Mouse (Mus musculus): Measurements from ENCODE around the gene Ciao1. TPM values are rescaled to one million over a fixed set of nuclear protein-coding genes. Genes with fewer than 3 reads are reported as not detected.
A peak's percentile ranks its signal among the peaks of the same experiment; 100 is the strongest.
"Not testable (repeated sequence)": the region's sequence is repeated elsewhere in the genome, so short reads cannot be mapped to it uniquely, and the experiment has no call there.

Gene Ciao1
- total RNA-seq (2021) = 10 to 100 TPM; 51.0 to 55.1 TPM
- long read RNA-seq, experiment 1, transcript Ciao1-201 (7 exons, 3,075 nt) = major isoform, 19 of 26 reads
- long read RNA-seq, experiment 1, partial matches to known transcripts = 2 of 26 reads
- long read RNA-seq, experiment 1, other reads (novel, unspliced or antisense) = 5 of 26 reads
- long read RNA-seq, experiment 2, transcript Ciao1-201 (7 exons, 3,075 nt) = major isoform, 14 of 17 reads
- long read RNA-seq, experiment 2, partial matches to known transcripts = 0 of 17 reads
- long read RNA-seq, experiment 2, other reads (novel, unspliced or antisense) = 2 of 17 reads

DNA sequence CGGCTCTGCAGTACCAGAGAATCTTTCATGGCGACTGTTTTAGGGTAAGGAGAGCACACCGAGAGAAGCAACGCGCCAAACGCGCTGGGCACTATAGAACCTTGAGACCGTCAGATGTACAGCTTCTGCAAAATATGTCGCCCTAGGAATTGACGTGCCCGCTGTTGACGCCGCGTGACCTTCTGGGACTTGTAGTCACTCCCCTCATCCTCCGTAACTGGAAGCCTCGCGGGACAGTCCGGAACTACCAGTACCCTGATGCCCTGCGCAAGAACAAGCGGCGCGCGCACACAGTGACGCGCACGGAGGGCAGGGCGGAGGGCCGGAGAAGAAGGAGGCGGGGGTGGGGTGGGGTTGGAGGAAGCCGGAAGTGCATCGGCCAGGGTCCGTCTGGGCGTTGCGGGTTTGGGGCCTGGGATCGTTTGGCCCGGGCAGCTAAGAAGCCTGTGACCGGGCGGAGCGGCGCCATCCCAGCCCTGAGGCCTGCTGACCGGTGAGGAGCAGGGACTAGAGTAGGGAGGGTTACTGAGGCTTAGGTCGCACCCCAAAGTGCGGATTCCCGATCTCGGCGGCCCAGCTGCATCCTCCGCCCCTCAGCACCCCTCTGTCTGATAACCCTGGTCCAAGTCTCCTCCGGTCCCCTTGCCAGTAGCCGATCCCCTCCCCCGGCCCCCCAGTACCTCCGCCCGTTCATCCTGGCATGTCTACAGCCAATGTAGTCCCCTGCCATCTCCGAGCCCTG, at the start of gene Ciao1, which contains the start of gene Tmem127:
Gene Ciao1 (minus strand): TSS at position 225 of the 742 bp plus-strand sequence.
Gene Tmem127 (plus strand): TSS at position 317 of the 742 bp plus-strand sequence.
- DNase-seq (ENCODE audit: low spot score) = peak; percentile 98

DNA sequence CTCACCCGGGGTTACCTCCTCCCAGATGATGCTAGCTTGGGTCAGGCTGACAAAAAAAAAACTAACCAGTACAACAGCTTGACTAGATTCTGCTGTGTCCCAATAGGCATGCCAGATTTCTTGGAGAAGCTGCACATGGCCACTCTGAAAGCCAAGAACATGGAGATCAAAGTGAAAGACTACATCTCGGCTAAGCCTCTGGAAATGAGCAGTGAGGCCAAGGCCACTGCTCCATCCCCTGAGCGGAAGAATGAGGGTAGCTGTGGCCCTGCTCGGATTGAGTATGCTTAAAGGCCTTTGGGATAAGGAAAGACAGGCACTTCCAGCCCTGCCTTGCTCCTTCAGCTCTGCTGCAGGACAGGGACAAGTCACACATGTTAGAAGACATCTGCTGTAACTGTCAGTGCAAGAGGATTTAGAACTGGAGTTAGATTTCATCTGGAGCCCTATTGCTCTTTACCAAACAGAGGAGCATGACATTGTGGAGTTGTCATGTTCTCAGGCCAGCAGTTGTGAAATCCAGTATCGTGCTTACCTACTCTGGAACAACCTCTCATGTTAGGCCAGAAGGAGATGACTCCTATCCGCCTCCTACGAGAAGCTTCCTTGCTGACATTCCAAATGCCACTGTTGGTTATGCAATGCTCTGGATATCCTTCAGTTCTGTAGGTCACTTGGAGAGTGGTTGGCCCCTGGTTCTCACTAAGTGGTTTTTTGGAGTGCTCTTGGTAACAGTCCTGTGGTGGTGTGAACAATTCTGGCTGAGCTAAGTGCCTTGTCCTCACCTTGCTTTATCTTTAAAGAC, 49.6 kb upstream of the Ciao1 start:
- DNase-seq (ENCODE audit: low spot score) = peak; percentile 80

DNA sequence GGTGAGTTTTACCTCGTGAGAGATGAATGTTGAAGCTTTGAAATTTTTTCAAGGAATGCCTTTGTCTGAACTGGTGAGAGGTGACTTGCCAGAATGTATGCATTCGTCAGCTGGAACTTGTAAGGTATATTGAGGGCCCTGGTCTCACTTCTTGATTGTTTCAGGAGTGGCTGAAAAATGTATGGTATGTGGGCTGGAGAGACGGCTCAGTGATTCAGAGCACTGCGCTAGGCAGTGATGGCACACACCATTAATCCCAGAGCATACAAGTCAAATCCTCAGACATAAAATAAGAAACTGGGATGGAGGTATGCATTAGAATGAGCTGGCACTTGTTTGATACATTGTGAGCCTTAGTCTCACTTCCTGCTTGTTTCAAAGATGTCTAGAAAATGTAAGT, 44.6 kb upstream of the Ciao1 start:
- no peak for DNase-seq (ENCODE audit: low spot score)

DNA sequence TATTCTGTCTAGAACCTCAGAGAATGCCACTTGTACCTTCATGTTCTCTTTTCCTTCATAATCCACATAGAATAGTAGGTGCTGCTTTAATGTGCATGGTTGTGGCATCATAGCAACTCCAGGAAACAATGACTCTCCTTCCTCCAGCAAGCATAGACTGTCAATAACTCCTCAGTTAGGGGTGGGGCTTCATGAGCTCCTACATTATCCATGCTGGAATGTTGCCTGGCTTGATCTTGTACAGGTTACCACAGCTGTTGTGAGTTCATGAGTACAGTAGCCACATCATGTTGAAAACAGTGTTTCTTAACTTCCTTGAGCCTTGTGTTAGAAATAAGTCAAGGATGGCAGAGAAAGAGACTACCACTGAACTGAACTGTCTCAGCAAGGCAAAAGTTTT, 30.5 kb upstream of the Ciao1 start:
- no peak for DNase-seq (ENCODE audit: low spot score)

DNA sequence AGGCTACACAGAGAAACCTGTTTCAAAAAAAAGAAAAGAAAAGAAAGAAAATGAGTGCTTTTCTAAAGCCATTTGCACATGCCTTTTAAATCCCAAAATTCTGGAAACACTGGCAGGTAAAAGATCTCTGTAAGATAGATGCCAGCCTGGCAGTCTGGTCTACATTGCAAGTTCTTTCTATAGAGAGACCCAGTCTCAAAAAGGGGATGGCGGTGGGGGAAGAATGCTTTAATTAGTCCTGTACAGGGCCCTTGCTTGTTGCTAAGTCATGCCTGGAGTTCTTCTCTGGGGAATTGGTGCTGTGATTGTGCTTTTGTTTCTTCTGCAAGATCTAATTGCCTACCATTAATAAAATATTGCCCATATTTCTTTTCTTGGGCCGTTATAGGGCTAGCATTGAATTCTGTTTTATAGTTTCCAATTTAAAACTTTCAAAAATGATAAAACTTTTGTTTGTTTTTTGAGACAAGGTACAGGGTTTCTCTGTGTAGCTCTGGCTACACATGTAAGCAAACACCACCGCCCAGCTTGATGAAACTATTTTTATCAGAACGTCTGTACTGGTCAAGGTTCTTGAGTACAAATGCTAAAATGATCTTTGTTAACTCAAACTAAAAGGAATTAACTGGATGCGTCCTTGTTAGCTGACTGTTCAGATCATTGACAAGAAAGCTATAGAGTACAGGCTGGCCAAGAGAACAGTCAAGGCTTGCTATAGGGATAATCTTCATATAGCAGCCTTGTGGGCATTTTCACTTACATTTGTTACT, 28.1 kb upstream of the Ciao1 start:
- DNase-seq (ENCODE audit: low spot score) = no peak

DNA sequence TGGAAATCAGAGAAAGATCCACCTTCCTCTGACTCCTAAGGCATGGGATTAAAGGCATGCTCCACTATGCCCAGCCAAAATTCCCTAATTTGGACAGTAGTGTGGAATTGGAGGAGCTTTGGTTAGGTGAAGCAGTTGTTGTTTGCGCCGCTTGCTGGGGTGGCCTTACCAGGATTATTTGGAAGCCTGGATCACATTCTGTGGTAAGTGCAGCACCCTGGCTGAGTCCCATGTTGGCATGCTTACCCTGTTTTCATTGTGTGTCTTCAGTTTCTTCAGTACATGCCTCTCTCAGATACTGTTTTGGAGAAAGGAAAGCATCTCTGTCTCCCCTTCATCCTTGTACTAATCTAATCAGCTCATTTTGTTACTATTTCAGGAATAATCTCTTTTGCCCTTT, 27.0 kb upstream of the Ciao1 start:
- peak; percentile 55 for DNase-seq (ENCODE audit: low spot score)

DNA sequence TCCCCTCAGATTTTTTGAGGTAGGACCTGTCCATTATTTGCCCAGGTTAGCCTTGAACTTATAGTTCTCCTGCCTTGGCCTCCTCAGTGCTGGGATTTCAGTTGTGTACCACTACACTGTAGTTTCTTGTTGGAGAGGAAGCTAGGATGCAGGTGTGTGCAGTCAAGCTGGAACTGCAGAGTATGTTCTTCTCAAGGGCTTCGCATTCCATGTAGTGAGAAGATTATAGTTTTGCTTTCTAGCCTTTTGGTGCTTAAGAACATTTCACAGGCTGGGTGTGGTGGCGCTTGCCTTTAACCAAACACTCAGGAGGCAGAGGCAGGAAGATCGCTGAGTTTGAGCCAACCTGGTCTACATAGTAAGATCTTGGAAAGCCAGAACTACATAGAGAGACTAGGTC, 25.2 kb upstream of the Ciao1 start:
- no peak for DNase-seq (ENCODE audit: low spot score)

DNA sequence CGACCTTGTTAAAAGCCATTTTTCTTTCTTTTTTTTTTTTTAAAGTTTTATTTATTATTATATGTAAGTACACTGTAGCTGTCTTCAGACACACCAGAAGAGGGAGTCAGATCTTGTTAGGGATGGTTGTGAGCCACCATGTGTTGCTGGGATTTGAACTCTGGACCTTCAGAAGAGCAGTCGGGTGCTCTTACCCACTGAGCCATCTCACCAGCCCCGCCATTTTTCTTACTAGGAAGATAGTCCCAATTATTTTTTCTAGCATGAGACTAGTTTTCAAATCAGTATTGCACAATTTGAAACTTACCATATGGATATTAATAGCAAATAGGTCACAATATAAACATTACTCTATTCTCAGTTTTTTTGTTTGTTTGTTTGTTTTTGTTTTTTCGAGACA, 24.4 kb upstream of the Ciao1 start:
- DNase-seq (ENCODE audit: low spot score) = not testable (repeated sequence)

DNA sequence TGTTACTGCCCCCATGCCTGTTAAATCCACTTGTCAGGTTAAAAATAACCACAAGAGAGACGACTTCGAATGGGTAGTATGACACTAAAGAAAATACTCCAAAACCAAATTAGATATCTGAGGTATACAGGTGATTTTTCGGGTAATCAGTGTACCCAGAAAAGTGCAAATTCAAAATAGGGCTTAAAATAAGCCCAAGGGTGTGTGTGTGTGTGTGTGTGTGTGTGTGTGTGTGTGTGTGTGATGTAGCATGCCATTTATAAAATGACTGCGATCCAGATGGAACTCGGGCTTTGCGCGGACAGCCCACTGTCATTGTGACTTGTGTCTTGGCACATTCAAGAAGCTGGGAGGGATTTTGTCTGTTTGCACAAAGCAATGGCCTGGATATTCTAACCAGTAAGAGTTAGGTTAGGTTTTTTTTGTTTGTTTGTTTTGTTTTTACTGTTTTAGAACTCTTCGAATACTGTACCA, 23.5 kb upstream of the Ciao1 start:
- DNase-seq (ENCODE audit: low spot score) = peak; percentile 44

DNA sequence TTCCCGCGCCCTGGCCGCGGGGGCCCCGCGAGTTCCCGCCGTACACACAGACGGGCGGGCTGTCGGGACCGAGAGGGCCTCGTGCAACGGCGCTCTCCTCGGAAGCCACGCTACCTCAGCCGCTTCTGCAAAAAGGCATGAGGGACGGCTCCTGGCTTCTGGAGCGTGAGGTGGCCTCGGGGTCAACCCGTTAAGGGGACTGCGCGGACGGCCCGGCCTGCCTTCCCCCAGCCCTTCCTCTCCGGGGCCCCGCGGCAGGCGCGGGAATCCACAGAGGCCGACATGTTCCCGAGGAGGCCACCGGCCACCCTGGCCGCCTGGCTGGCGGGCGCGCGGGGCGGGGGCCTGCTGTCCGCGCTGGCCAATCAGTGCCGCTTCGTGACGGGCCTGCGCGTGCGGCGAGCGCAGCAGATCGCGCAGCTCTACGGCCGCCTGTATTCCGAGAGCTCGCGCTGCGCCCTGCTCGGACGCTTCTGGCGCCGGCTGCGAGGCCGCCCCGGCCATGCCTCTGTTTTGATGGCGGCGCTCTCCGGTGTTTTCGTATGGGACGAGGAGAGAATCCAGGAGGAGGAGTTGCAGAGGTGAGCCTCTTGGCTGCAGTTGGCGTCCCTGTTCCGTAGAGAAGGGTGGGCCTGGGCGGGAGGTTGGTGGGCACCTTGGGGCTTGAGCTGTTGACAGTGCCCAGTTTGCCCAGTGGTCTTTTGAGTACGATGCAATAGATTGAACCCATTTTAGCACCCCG, 22.9 kb upstream of the Ciao1 start:
- DNase-seq (ENCODE audit: low spot score) = peak; percentile 81

DNA sequence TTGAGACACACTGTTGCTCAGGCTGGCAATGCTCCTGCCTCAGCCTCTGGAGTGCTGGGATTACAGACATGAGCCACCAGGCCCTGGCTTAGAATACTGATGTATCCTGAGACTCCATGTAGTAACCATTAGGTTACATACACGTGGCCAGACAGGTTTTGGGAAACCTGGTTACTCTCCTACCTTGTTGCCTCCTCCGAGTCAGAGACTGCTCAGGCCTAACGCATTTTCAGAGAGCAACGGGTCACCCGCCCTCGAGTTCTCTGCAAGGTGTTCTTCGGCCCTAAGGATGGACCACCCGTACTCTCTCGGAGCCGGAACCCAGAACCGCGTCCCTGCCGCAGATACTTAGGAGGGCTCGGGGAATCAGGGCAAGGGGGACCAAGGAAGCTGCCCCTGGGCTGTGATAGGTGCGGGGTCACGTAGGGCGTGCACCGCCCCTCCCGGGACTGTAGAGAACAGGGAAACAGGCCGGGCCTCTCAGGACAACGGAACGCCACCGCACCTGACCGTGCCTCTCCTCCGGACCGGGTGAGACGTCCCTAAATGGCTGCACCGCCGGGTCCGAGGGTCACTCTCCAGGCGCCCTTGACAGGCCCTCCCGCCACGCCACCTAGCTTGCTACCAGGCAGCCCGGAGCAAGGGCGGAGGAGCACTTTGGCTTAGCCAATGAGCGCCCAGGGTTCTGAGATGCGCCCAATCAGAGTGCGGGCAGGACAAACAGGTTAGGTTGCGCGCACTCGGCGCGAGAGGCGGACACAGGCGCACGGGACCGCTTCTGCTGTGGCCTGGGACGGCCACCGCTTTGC, 22.1 kb upstream of the Ciao1 start, which contains the start of gene Stard7:
Gene Stard7 (plus strand): TSS at position 728 of the 809 bp plus-strand sequence.
- DNase-seq (ENCODE audit: low spot score) = peak; percentile 98

DNA sequence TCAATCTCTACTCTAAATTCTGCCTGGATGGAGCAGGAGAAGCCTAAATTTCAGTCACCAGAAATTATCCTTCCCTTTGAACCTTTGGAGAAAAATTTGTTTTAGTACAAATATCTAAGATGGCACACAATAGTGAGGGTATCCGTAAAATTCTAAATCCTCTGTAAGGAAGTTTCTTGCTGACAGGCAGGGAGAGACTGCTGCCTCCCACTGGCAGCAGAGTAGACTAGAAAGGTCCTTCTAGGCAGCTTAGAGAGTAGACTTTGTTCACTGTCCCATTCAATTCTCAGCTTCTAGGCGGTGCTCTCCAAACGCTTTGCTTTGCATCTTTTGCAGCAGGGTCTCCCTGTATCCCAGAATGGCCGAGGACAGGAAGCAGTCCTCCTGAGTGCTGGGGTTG, 20.2 kb upstream of the Ciao1 start:
- DNase-seq (ENCODE audit: low spot score) = no peak

DNA sequence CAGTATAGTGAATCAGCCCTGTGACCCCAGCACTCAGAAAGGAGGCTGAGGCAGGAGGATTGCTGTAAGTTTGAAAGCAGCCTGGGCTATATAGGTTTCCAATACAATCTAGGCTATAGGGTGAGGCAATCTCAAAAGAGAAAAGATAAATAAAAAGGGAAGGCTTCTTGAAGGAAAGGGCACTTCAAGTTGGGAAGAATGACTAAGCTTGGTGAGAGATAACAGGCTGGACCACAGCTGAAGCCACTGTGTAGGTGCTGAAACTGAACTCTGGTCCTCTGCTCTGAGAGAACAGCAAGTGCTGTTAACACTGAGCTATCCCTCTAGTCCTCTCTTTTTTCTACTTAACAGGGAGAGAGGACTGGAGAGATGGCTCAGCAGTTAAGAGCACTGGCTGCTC, 14.9 kb upstream of the Ciao1 start:
- no peak for DNase-seq (ENCODE audit: low spot score)

DNA sequence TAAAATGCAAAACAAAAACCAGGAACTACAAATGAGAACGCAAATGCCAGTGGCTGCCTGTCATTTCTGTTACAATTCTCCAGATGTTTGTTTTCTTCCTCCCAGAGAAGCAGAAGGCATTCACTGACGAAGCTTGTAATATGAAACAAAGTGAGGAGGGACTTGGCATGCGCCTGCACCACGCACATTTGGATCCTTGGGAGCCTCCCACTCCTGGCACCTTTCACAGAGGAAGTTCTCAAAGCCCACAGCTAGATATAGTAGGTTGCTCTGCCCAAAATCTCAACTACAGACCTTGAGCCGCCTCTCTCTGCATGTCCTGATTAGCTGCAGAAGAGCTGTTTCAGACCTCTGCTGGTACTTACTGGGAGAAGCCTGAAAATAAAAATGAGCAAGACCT, 11.7 kb upstream of the Ciao1 start:
- DNase-seq (ENCODE audit: low spot score) = peak; percentile 30

DNA sequence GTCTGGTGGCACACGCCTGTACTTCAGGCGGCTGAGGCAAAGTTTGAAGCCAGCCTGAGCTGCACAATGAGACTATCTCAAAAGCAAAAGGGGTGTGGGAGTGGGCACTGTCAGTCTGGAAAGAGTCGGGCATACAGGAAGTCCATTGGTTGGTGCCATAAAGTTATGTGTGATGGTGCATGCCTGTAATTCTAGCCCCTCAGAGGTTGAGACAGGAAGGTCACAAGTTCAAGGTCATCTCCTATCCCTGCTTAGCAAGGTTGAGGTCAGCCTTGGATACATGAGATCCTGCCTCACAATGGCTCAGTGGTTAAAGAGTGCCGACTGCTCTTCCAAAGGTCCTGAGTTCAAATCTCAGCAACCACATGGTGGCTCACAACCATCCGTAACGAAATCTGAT, 7.7 kb upstream of the Ciao1 start:
- no peak for DNase-seq (ENCODE audit: low spot score)

DNA sequence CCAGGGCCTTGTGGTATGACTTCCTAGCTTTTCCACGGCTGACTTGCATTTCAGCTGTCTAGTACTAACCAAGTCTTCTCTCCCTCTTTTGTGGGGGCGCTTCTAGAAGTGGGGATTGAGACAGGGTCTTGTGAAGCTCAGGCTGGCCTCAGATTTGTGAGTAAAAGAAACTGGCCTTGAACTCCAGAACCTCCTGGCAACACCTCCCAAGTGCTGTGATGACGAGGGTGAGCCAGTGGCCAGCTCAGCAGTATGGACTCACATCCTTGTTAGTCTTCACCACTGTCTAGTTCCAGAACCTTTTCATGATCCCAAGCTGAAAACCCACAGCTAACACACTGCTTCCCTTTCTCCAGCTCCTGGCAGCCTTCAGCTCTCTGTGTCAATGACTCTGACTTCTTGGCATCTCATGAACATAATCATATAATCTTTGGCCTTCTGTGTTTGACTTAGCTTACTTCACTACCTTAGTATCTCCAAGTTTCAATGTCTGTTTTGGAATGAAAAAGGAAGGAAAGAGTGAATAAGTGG, 7.1 kb upstream of the Ciao1 start:
- DNase-seq (ENCODE audit: low spot score) = no peak

DNA sequence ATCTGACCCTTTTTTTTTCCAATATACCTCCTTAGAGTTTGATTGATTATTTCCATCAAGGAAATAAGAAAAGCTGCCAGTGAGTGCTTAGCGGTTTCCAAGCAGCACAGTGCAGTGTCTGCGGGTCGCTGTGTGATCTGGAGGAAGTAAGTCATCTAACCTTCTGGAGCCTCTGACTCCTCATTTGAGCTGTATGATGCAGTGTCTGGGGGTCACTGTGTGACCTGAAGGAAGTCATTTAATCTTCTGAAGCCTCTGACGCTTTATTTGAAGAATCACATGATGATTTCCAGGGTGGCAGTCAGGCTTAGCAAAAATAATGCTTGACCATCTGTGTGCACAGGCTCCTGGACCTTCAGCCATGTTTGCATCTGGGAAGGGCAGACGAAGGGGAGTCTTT, 5.2 kb upstream of the Ciao1 start:
- DNase-seq (ENCODE audit: low spot score) = no peak

DNA sequence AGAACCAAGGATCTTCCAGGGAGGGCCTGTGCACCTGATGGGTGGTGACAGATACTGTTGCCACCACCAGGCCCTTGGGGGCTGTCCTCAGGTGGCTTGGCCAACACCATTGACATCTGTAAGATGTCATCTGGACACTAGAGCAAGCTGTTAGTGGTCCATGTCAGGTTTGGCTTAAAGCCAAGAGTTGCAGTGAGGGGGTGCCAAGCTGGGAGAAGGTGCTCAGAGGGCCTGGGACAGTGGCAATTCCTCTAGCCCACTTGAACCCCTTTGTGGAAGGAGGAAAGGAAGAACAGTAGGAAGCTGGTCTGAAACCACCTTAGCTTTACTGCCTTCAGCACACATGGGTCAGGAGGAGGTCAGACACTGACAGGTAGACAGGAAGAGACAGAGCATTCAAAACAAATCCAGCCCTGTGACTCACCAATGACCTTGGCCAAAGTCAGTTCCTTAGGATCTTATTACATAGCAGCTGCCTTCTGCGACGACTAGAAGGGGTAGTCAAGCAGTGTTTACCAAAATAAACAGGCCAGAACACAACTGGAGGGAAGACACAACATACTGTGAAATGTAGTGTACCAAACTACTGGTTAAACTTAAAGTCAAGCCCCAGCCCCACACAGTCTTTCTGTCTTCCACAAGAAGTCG, 4.4 kb upstream of the Ciao1 start:
- peak; percentile 65 for DNase-seq (ENCODE audit: low spot score)

DNA sequence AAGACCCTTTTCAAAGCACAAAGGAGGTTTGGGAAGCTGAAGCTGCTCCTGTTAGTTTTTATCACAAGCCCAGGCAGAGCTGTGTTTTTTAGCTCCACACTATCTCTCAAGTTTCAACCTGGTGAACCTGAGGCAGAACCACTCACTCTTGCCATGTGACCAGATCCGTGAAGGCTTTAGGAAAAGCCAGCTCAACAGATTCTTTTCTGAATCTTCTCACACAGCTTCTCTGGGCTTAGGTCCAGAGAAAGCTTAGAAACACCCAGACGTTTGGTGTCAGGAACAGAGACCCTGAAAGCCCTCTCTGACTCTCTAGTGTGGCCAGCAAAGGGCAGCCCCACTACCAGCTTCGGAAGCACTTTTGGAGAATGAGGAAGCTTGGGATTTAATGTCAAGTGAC, 3.8 kb upstream of the Ciao1 start:
- peak; percentile 48 for DNase-seq (ENCODE audit: low spot score)
